Mouse (Mus musculus) NIH3T3 (cell line): ENCODE results near the gene Rrp12.
A peak's percentile ranks its signal among the peaks of the same experiment; 100 is the strongest.
"Not testable (repeated sequence)": the region's sequence is repeated elsewhere in the genome, so short reads cannot be mapped to it uniquely, and the experiment has no call there.

Experiments used
- DNase-seq: peaks from one replicate; pipeline ENCODE4 v3.0.0-alpha.2; 2012; ENCODE audit warnings: low read depth

Gene Rrp12

GRCm38 (mm10) chr19:41895460-41896318 is at the start of gene Rrp12:
TSS of gene Rrp12 (minus strand) at chr19:41896173.
- DNase-seq = peak; percentile 93

GRCm38 (mm10) chr19:41943841-41944240 is 47.9 kb upstream of the Rrp12 start:
- no peak for DNase-seq

- DNase-seq = no peak
Measured at GRCm38 (mm10) chr19:41938539-41938938, 42.6 kb upstream of the Rrp12 start.

GRCm38 (mm10) chr19:41935921-41936320 is 39.9 kb upstream of the Rrp12 start:
- peak; percentile 54 for DNase-seq

- no peak for DNase-seq
Measured at GRCm38 (mm10) chr19:41934124-41934523, 38.2 kb upstream of the Rrp12 start.

GRCm38 (mm10) chr19:41933179-41934086 is 37.5 kb upstream of the Rrp12 start, which contains the start of the genes Exosc1 and Zdhhc16:
TSS of gene Exosc1 (minus strand) at chr19:41933423.
TSS of gene Zdhhc16 (plus strand) at chr19:41933480.
- DNase-seq = peak; percentile 99

- no peak for DNase-seq
Measured at GRCm38 (mm10) chr19:41932686-41933085, 36.7 kb upstream of the Rrp12 start.

- DNase-seq = no peak
Measured at GRCm38 (mm10) chr19:41920412-41921067, 24.6 kb upstream of the Rrp12 start.

GRCm38 (mm10) chr19:41919471-41919870 is 23.5 kb upstream of the Rrp12 start:
- DNase-seq = no peak

- no peak for DNase-seq
Measured at GRCm38 (mm10) chr19:41916853-41917252, 20.9 kb upstream of the Rrp12 start.

GRCm38 (mm10) chr19:41915294-41915693 is 19.3 kb upstream of the Rrp12 start:
- no peak for DNase-seq

- not testable (repeated sequence) for DNase-seq
Measured at GRCm38 (mm10) chr19:41914592-41914882, 18.6 kb upstream of the Rrp12 start.

- peak; percentile 39 for DNase-seq
Measured at GRCm38 (mm10) chr19:41913774-41914591, 18.0 kb upstream of the Rrp12 start.

GRCm38 (mm10) chr19:41912121-41913080 is 16.4 kb upstream of the Rrp12 start:
- DNase-seq = peak; percentile 41

- peak; percentile 100 for DNase-seq
Measured at GRCm38 (mm10) chr19:41911178-41912073, 15.5 kb upstream of the Rrp12 start, which contains the start of gene Pgam1. TSS of gene Pgam1 (plus strand) at chr19:41911923.

GRCm38 (mm10) chr19:41910396-41910795 is 14.4 kb upstream of the Rrp12 start:
- no peak for DNase-seq

- DNase-seq = no peak
Measured at GRCm38 (mm10) chr19:41908736-41909135, 12.8 kb upstream of the Rrp12 start.

GRCm38 (mm10) chr19:41907079-41907760 is 11.2 kb upstream of the Rrp12 start:
- DNase-seq = no peak
